Mouse (Mus musculus): Measurements from ENCODE around the gene Ccnf.

GRCm38 (mm10) chr17:24205908-24206361 is 45.3 kb downstream of the Ccnf start:
- TF ChIP-seq POLR2A (IDR thresholded peaks at IDR 0.05; ENCODE audit: extremely low read depth, insufficient read depth, low read length) (no peak), CTCF (IDR thresholded peaks at IDR 0.05; ENCODE audit: extremely low read depth, insufficient read depth, low read length) (no peak)
